Mouse (Mus musculus): Measurements from ENCODE around the gene Pter.

DNA sequence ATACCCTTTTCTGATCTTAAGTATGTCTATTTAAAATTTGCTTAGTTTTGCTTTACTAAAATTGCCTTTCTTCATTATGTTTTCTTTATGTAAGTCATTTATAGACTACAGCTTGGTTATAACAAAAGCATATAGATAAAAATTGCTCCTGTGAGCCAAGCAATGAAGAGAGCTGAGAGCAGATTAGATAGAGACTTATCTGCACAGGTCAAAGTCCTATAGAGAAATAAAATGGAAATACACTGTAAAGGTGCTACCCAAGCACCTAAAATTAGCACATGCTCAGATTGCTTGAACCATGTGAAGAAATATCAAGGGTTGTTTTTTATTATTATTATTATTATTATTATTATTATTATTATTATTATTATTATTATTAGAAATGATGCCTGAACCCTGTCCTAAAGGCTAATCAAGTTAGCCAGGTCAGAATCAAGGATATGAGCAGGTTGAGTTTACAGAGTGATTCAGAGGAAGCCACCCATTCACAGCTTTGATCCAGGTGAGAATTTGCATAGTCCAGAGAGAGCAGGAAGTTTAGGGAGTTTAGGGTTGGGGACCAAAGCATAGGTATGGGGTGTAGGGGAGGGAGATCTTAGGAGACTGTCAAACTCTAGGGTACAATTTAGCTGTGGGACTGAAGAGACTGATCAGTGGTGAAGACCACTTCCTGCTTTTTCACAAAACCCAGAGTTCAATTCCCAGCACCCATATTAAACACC is 33.0 kb downstream of the Pter start:
- TF ChIP-seq GATA1 (IDR thresholded peaks at IDR 0.05; ENCODE audit: borderline replicate concordance, low read length) (no peak), FLI1 (IDR thresholded peaks at IDR 0.05; ENCODE audit: low read length) (no peak)

Measured in megakaryocyte, embryonic 14.5 days (primary cell).